Mouse (Mus musculus): ENCODE data around the gene Atf1. TPM values are rescaled to one million over a fixed set of nuclear protein-coding genes. Genes with fewer than 3 reads are reported as not detected.

The Atf1 gene
- total RNA-seq, 2 experiments from 2014 or later = 32.9 to 87.7 TPM

DNA sequence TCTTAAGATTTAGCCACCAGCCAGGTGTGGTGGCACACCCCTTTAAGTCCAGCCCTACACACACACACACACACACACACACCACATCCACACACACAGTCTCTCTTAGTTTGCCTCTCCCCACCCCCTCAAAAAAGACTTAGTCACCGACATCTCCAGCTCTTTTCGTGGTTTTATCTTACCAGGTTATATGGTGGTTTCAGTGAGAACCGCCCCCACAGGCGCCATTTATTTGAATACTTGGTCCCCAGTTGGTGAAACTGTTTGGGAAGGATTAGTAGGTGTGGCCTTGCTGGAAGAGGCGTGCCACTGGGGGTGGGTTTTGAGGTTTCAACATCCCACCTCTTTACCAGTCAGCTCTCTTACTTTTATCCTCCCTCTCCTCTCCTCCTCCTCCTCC, 70.2 kb downstream of the Atf1 start:
- ATAC-seq (replicated peaks; ENCODE audit: low FRiP score, poor library complexity, severe bottlenecking) = no peak

DNA sequence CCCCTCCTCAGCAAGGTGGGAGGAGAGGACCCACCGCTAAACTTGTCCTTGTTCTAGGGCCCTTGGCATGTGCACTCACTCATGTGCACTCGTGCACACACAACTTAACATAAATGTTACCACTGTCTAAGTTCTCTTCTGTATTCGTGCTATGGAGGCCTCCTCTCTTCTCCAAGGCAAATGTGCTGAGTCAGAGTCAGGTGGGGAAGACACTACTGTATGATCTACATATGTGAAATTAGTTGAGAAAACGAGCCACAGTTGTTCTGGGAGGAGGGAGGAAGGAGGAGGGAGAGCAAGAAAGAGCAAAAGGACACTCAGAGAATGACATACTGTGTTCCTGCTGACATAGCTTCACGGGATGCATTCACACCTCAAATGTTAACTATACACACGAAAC, 72.9 kb downstream of the Atf1 start:
- ATAC-seq (replicated peaks; ENCODE audit: low FRiP score, poor library complexity, severe bottlenecking) = no peak

DNA sequence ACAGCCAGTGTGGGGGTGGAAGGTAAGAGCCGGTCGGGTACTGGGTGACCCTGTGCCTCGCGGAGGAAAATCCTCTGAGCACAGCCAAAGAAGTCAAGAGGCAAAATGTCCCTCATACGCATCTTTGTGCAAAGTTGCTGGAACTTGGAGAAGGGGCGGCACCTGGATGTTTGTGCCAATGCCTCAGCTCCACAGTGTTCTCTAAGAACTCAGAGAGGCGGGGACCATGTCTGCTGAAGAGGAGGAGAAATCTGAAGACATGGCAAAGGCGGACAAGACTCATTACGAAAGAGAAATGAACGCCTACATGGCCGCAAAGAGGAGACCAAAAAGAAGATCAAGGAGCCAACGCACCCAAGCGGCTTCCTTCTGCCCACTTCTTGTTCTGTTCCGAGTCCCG, 73.9 kb downstream of the Atf1 start:
- no peak for ATAC-seq (replicated peaks; ENCODE audit: low FRiP score, poor library complexity, severe bottlenecking)

DNA sequence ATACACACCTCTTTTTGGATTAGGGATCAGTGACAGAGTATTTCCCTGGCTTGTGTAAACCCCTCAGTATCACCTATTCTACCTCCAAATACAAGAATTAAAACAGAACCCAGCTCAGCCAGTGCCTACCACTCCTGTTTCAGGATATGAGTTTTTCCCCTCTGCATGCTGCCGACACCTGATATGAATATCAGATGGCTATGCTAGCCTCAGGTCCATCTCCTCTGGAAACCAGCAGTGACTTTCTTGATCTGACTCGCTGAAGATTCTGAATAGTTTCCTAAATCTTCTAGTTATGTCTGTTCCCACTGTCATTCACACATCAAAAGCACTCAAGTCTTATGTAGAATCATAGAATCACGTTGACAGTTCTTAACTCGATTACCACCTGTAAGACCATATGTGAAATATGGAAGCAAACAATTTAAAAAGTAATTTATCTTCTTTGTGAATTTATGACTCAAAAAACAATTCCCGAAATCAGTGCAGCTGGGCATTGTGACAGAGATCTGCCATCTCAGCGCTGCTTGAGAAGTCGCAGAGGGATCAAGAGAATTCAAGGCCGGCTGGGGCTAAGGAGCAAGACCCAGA, 75.9 kb downstream of the Atf1 start:
- ATAC-seq (replicated peaks; ENCODE audit: low FRiP score, poor library complexity, severe bottlenecking) = peak; percentile 26; the same call in 1 of the 2 replicates

DNA sequence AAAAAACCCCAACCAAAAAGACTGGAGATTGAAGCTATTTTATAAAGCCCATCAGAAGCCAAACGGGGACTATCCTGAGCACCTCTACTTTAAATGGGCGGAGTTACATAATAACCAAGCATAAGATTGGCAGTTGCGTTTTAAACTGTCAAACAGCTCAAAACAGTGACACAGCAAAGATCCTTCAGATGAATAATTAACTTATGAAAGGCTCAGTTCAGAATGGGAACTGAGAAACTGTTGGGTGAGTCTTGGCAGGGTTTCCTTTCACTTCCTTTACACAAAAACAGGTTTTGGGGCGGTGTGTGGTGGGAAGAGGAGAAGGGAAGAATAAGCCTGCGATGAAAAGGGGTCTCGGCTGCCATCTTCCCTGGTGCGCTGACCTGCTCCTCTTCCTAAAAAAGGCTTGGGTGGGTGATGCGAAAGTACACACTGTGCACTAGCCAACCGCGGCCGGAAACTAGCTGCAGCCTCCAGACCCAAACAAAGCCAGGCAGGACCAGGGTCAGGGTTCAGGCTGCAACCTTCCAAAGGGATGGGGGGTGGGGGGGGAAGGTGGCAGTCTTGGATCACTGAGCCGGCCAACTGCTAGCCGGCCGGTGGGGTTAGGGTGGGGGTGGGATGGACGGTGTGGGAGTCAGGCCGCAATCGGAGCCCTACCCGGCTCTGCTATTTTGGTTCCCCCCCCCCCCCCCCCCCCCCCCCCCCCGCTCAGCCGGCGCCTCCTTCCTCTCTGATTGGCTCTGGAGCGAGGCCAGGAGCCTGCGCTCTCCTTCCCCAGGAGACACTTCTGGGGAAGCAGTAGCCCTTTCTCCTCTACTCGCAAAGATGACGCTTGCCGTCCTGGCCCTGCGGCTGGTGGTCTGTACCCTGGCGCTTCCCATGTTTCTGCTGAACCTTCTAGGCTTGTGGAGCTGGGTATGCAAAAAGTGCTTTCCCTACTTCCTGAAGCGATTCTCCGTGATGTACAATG, 76.7 kb downstream of the Atf1 start, which contains the start of gene Mettl7a1:
Mettl7a1 (plus strand) TSS at position 122 of the 973 bp plus-strand sequence.
- ATAC-seq (replicated peaks; ENCODE audit: low FRiP score, poor library complexity, severe bottlenecking) = peak; percentile 77

DNA sequence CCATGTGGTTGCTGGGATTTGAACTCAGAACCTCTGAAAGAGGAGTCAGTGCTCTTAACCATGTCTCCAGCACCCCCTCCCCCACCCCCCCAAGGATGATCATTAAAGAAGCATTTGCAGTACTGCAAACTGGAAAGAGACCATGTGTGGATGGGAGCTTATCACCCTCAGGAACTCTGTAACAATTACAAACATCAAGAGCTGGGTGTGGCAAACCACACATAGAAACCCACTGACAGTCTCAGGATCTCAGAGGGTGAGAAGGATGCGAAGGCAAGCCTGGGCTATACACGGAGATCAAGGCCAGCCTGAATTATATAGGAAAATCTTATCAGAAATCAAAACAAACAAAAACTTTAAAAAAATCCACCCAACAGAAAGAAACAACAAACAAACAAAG, 78.6 kb downstream of the Atf1 start:
- ATAC-seq (replicated peaks; ENCODE audit: low FRiP score, poor library complexity, severe bottlenecking) = no peak

DNA sequence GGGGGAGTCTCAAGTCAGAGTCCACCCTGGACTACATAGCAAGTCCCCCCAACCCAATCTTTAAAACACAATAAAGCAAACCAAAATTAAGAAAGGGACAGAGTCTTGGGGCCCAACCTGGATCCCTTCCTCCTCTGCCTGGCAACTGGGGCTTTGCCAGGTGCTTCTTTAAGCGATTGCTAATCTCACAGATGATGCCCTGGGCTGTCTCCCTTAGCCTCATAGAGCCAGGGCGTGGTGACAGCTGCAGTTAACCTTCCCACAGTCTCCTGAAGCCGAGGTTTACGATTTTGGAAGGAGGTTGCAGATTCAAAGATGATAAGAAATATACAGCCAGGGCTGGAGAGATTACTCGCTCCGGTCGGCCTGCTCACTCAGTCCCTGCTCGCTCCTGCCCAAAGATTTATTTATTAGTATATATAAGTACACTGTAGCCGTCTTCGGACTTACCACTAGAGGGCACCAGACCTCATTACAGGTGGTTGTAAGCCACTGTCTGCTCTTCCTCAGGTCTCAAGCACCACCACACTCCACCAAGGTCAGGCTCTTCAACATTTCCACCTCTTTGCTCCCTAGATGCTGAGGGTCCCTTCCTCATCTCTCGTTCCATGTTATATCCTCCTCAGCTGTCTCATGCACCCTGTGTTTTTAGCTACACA, 79.9 kb downstream of the Atf1 start:
- ATAC-seq (replicated peaks; ENCODE audit: low FRiP score, poor library complexity, severe bottlenecking) = peak; percentile 55

Other genes with a start within 250 kb of the Atf1 start
- gene Dip2b, start 189.2 kb upstream of the Atf1 start, total RNA-seq (2015; ENCODE audit: low replicate concordance) = 4.2 and 7.7 TPM in 2 replicates
- 2.6 and 4.2 TPM in 2 replicates for gene Dip2b, start 189.2 kb upstream of the Atf1 start, total RNA-seq (2017; ENCODE audit: low replicate concordance)
- not detected in 2 replicates for gene Tmprss12, start 53.0 kb downstream of the Atf1 start, total RNA-seq (2015; ENCODE audit: low replicate concordance)
- gene Tmprss12, start 53.0 kb downstream of the Atf1 start, total RNA-seq (2017; ENCODE audit: low replicate concordance) = not detected in 2 replicates
- gene Mettl7a1, start 76.3 kb downstream of the Atf1 start, total RNA-seq (2015; ENCODE audit: low replicate concordance) = 95.7 and 125 TPM in 2 replicates
- 255 and 340 TPM in 2 replicates for gene Mettl7a1, start 76.3 kb downstream of the Atf1 start, total RNA-seq (2017; ENCODE audit: low replicate concordance)
- gene Mettl7a3, start 107.1 kb downstream of the Atf1 start, total RNA-seq (2015; ENCODE audit: low replicate concordance) = not detected in 2 replicates
- 0.42 TPM in 1 of 2 replicates, not detected in the other for gene Mettl7a3, start 107.1 kb downstream of the Atf1 start, total RNA-seq (2017; ENCODE audit: low replicate concordance)
- gene Methig1, start 125.3 kb downstream of the Atf1 start, total RNA-seq (2015; ENCODE audit: low replicate concordance) = not detected in 2 replicates
- not detected in 2 replicates for gene Methig1, start 125.3 kb downstream of the Atf1 start, total RNA-seq (2017; ENCODE audit: low replicate concordance)
- gene Mettl7a2, start 125.4 kb downstream of the Atf1 start, total RNA-seq (2015; ENCODE audit: low replicate concordance) = not detected in 2 replicates
- 0.56 TPM in 1 of 2 replicates, not detected in the other for gene Mettl7a2, start 125.4 kb downstream of the Atf1 start, total RNA-seq (2017; ENCODE audit: low replicate concordance)
- not detected in 2 replicates for gene Higd1c, start 136.7 kb downstream of the Atf1 start, total RNA-seq (2015; ENCODE audit: low replicate concordance)
- gene Higd1c, start 136.7 kb downstream of the Atf1 start, total RNA-seq (2017; ENCODE audit: low replicate concordance) = not detected in 2 replicates
- not detected in 2 replicates for gene Gm5475, start 194.3 kb downstream of the Atf1 start, total RNA-seq (2015; ENCODE audit: low replicate concordance)
- gene Gm5475, start 194.3 kb downstream of the Atf1 start, total RNA-seq (2017; ENCODE audit: low replicate concordance) = not detected in 2 replicates
- gene Slc11a2, start 197.3 kb downstream of the Atf1 start, total RNA-seq (2015; ENCODE audit: low replicate concordance) = 14.6 and 18.3 TPM in 2 replicates
- 20.1 and 23.8 TPM in 2 replicates for gene Slc11a2, start 197.3 kb downstream of the Atf1 start, total RNA-seq (2017; ENCODE audit: low replicate concordance)
- gene Letmd1, start 241.2 kb downstream of the Atf1 start, total RNA-seq (2015; ENCODE audit: low replicate concordance) = 4.4 and 4.8 TPM in 2 replicates
- 2.5 and 3.7 TPM in 2 replicates for gene Letmd1, start 241.2 kb downstream of the Atf1 start, total RNA-seq (2017; ENCODE audit: low replicate concordance)

Data from erythroblast, adult 5-6 weeks (primary cell).